Mouse (Mus musculus): Measurements from ENCODE around the gene Gsk3b. TPM values are rescaled to one million over a fixed set of nuclear protein-coding genes. Genes with fewer than 3 reads are reported as not detected.

The Gsk3b gene
- polyA plus RNA-seq, 1 experiment from 2014 or later: 43.0 TPM

DNA sequence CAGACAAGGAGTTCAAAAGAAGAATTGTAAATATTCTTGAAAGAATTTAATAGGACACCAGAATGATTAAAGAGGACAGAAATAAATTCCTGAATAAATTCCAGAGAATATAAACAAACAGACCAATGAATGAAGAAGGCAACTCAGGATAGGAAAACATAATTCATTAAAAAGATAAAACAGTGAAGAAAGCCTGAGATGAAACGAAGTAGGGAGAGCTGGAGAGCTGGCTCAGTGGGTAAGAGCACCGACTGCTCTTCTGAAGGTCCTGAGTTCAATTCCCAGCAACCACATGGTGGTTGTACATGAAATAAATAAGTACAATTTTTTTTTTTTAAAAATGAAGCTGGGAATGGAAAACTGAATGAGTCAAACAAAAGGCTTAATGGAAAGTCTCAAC is 185.9 kb downstream of the Gsk3b start:
- Histone ChIP-seq H3K4me3 (ENCODE audit: low read depth, low read length) (no peak overlapping the region), H3K9ac (replicated peaks; ENCODE audit: low read depth) (no peak overlapping the region), H3K36me3 (ENCODE audit: insufficient read depth, low read length) (no peaks in the 10 kb centered on the region), H3K27ac (ENCODE audit: low read length) (no peak overlapping the region), H3K4me1 (ENCODE audit: insufficient read depth, low read depth, low read length) (no peaks in the 10 kb centered on the region), H3K4me2 (replicated peaks; ENCODE audit: low read depth, low read length) (no peak overlapping the region), H3K27me3 (replicated peaks; ENCODE audit: insufficient read depth, low read length) (no peaks in the 10 kb centered on the region), H3K9me3 (ENCODE audit: low read length) (no peaks in the 10 kb centered on the region)
- no peak for DNase-seq (ENCODE audit: low spot score)
- no peak for ATAC-seq
- TF ChIP-seq CTCF (IDR thresholded peaks at IDR 0.05) (no peak), EP300 (IDR thresholded peaks at IDR 0.05) (no peak)
- WGBS: 48% methylated on average over 2 of the region's 2 CpGs

DNA sequence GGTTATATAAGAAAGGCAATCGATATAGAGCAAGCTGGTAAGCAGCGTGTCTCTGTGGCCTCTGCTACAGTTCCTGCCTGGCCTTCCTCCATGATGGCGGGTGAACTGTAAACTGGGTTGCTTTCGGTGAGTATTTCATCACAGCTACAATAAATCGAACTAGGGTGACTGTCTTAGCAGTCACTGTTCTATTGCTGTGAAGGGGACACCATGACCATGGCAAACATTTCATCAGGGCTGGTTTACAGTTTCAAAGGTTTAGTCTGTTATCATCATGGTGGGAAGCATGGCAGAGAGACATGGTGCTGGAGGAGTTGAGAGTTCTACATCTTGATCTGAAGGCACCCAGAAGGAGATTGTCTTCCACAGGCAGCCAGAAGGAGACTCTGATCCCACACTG is 191.0 kb downstream of the Gsk3b start:
- 88% methylated on average over 5 of the region's 5 CpGs for WGBS
- no peak overlapping the region for H3K9ac ChIP-seq (replicated peaks; ENCODE audit: low read depth)
- no peak for TF ChIP-seq EP300 (IDR thresholded peaks at IDR 0.05)
- TF ChIP-seq CTCF (IDR thresholded peaks at IDR 0.05): no peak
- no peaks in the 10 kb centered on the region for H3K36me3 ChIP-seq (ENCODE audit: insufficient read depth, low read length)
- H3K4me3 ChIP-seq (ENCODE audit: low read depth, low read length): no peak overlapping the region
- no peak overlapping the region for H3K4me2 ChIP-seq (replicated peaks; ENCODE audit: low read depth, low read length)
- ATAC-seq: no peak
- H3K27me3 ChIP-seq (replicated peaks; ENCODE audit: insufficient read depth, low read length): no peaks in the 10 kb centered on the region
- no peak for DNase-seq (ENCODE audit: low spot score)
- H3K27ac ChIP-seq (ENCODE audit: low read length): no peak overlapping the region
- H3K9me3 ChIP-seq (ENCODE audit: low read length): no peaks in the 10 kb centered on the region
- no peaks in the 10 kb centered on the region for H3K4me1 ChIP-seq (ENCODE audit: insufficient read depth, low read depth, low read length)

DNA sequence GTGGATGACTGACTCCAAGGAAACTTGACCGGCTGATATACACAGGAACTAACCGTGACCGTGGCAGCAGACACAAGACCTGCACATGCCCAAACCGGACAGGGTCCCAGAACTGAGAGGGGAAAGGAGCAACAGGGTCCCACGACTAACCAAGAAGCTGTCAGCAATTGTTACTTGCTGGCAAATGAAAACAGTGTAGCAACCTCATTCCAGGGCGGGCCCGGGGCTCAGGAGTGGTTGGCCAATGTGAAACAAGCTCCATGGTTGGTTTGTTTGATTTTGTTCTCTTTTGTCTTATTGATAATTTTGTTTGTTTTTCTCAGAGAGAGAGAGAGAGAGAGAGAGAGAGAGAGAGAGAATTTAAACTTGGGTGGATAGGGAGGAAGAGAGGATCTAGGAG is 192.2 kb downstream of the Gsk3b start:
- H3K4me1 ChIP-seq (ENCODE audit: insufficient read depth, low read depth, low read length): no peaks in the 10 kb centered on the region
- no peak overlapping the region for H3K4me2 ChIP-seq (replicated peaks; ENCODE audit: low read depth, low read length)
- ATAC-seq: no peak
- H3K9me3 ChIP-seq (ENCODE audit: low read length): no peaks in the 10 kb centered on the region
- WGBS: 68% methylated on average over 7 of the region's 7 CpGs
- H3K36me3 ChIP-seq (ENCODE audit: insufficient read depth, low read length): no peaks in the 10 kb centered on the region
- no peak for DNase-seq (ENCODE audit: low spot score)
- no peaks in the 10 kb centered on the region for H3K27me3 ChIP-seq (replicated peaks; ENCODE audit: insufficient read depth, low read length)
- no peak overlapping the region for H3K9ac ChIP-seq (replicated peaks; ENCODE audit: low read depth)
- no peak overlapping the region for H3K4me3 ChIP-seq (ENCODE audit: low read depth, low read length)
- no peak for TF ChIP-seq CTCF (IDR thresholded peaks at IDR 0.05)
- TF ChIP-seq EP300 (IDR thresholded peaks at IDR 0.05): no peak
- H3K27ac ChIP-seq (ENCODE audit: low read length): no peak overlapping the region

DNA sequence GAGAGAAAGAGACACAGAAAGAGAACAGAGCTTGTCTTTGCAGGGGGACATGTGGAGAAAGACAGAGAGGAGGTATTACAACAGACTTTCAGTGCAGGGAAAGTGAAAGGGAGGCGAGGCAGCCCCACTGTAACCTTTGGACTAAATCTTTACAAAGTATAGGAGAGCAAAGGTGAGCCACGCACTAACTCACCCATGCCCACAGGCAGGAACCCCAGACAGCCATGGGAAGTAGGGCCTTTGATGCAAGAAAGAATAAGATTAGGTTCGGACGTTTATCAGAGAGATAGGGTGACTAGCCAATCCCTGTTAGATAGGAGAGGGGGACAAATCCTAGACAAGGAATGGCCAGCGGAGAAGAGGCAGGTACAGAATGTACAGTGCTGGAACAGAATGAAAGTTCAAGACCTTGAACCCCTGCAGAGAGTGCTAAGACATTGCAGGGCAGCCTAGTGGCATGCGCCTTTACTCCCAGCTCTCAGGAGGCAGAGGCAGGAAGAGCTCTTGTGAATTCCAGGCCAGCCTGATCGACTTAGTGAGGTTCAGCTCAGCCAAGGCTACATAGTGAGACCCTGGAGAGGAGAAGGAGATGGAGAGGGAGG is 193.9 kb downstream of the Gsk3b start:
- H3K36me3 ChIP-seq (ENCODE audit: insufficient read depth, low read length): no peaks in the 10 kb centered on the region
- whole genome bisulfite sequencing: 73% methylated on average over 7 of the region's 7 CpGs
- DNase-seq (ENCODE audit: low spot score) (no peak), ATAC-seq (no peak)
- H3K27ac ChIP-seq (ENCODE audit: low read length): no peak overlapping the region
- no peak overlapping the region for H3K9ac ChIP-seq (replicated peaks; ENCODE audit: low read depth)
- H3K4me2 ChIP-seq (replicated peaks; ENCODE audit: low read depth, low read length): no peak overlapping the region
- H3K4me3 ChIP-seq (ENCODE audit: low read depth, low read length): no peak overlapping the region
- TF ChIP-seq CTCF (IDR thresholded peaks at IDR 0.05) (no peak), EP300 (IDR thresholded peaks at IDR 0.05) (no peak)
- H3K4me1 ChIP-seq (ENCODE audit: insufficient read depth, low read depth, low read length): no peaks in the 10 kb centered on the region
- H3K9me3 ChIP-seq (ENCODE audit: low read length): no peaks in the 10 kb centered on the region
- no peaks in the 10 kb centered on the region for H3K27me3 ChIP-seq (replicated peaks; ENCODE audit: insufficient read depth, low read length)

DNA sequence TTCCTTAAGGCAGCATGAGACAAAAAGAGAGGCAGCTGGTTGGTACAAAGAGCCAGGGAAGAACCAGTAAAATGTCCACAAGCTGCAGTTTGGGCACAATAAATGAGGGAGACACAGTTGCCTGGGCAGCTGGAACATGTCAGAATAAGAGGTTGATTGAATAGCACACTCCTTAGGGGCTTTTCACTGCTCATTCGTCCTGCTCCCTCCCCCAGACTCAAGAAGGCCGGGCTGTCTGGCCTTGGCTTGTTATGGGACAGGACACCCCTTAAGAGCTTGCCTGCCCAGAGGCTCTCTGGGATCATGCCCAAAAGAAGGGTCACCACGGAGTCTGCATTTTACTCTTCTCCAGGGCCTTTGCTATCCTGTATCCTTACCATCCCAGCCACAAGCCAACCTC is 194.5 kb downstream of the Gsk3b start:
- TF ChIP-seq EP300 (IDR thresholded peaks at IDR 0.05) (no peak), CTCF (IDR thresholded peaks at IDR 0.05) (no peak)
- Histone ChIP-seq H3K36me3 (ENCODE audit: insufficient read depth, low read length) (no peaks in the 10 kb centered on the region), H3K4me1 (ENCODE audit: insufficient read depth, low read depth, low read length) (no peaks in the 10 kb centered on the region), H3K27me3 (replicated peaks; ENCODE audit: insufficient read depth, low read length) (no peaks in the 10 kb centered on the region), H3K4me2 (replicated peaks; ENCODE audit: low read depth, low read length) (no peak overlapping the region), H3K9ac (replicated peaks; ENCODE audit: low read depth) (no peak overlapping the region), H3K27ac (ENCODE audit: low read length) (no peak overlapping the region), H3K4me3 (ENCODE audit: low read depth, low read length) (no peak overlapping the region), H3K9me3 (ENCODE audit: low read length) (no peaks in the 10 kb centered on the region)
- 23% methylated on average over 3 of the region's 3 CpGs for WGBS
- ATAC-seq: no peak
- DNase-seq (ENCODE audit: low spot score): no peak

DNA sequence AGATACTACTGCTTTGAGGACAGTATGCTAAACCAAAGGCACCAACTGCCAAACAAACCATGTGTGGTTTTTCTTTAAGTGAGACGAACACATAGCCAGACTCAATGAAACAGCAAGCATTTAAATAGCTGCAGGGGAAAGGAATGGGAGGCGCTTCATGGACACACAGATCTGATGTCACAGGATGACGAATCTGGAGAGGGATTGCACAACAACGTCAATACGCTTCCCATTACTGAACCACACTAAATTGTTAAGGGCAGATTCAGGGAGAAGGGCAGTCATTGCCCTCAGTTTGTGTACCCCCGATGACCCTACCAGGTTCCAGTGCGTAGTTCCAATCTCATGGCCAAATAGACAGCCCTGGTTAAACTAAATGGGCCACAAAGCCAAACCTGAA is 197.0 kb downstream of the Gsk3b start:
- H3K9ac ChIP-seq (replicated peaks; ENCODE audit: low read depth): no peak overlapping the region
- no peaks in the 10 kb centered on the region for H3K4me1 ChIP-seq (ENCODE audit: insufficient read depth, low read depth, low read length)
- no peaks in the 10 kb centered on the region for H3K9me3 ChIP-seq (ENCODE audit: low read length)
- no peak overlapping the region for H3K4me2 ChIP-seq (replicated peaks; ENCODE audit: low read depth, low read length)
- TF ChIP-seq CTCF (IDR thresholded peaks at IDR 0.05) (no peak), EP300 (IDR thresholded peaks at IDR 0.05) (no peak)
- DNase-seq (ENCODE audit: low spot score): no peak
- 65% methylated on average over 7 of the region's 7 CpGs for WGBS
- ATAC-seq: no peak
- H3K4me3 ChIP-seq (ENCODE audit: low read depth, low read length): no peak overlapping the region
- H3K27ac ChIP-seq (ENCODE audit: low read length): no peak overlapping the region
- no peaks in the 10 kb centered on the region for H3K27me3 ChIP-seq (replicated peaks; ENCODE audit: insufficient read depth, low read length)
- H3K36me3 ChIP-seq (ENCODE audit: insufficient read depth, low read length): no peaks in the 10 kb centered on the region

DNA sequence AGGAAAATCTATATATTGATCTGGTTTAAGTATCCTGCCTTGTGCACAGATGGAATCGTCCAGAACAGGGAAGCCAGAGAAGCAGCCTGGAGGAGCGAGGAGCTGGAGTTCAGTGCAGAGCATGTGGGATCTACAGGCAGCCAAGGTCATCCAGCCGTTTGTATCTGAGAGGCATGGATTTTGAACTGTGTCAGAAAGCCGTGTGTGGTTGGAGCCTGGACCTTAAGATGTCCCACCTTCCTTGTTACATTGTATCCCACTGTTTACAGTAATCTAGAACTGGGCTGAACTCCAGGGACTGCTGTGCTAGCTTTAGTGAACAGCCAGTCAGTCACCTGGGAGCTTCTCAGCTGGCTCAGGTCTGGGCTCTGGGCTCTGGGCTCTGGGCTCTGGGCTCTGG is 197.7 kb downstream of the Gsk3b start:
- Histone ChIP-seq H3K4me3 (ENCODE audit: low read depth, low read length) (no peak overlapping the region), H3K4me1 (ENCODE audit: insufficient read depth, low read depth, low read length) (no peaks in the 10 kb centered on the region), H3K9ac (replicated peaks; ENCODE audit: low read depth) (no peak overlapping the region), H3K27me3 (replicated peaks; ENCODE audit: insufficient read depth, low read length) (no peaks in the 10 kb centered on the region), H3K4me2 (replicated peaks; ENCODE audit: low read depth, low read length) (no peak overlapping the region), H3K27ac (ENCODE audit: low read length) (no peak overlapping the region), H3K9me3 (ENCODE audit: low read length) (no peaks in the 10 kb centered on the region), H3K36me3 (ENCODE audit: insufficient read depth, low read length) (no peaks in the 10 kb centered on the region)
- ATAC-seq: no peak
- 43% methylated on average over 4 of the region's 4 CpGs for WGBS
- DNase-seq (ENCODE audit: low spot score): no peak
- TF ChIP-seq EP300 (IDR thresholded peaks at IDR 0.05) (no peak), CTCF (IDR thresholded peaks at IDR 0.05) (no peak)

All from lung, postnatal 0 days (tissue).